Mouse (Mus musculus): Measurements from ENCODE around the gene Golph3. TPM values are rescaled to one million over a fixed set of nuclear protein-coding genes. Genes with fewer than 3 reads are reported as not detected.

Golph3 gene
- total RNA-seq, 2 experiments from 2014 or later: 77.0 to 80.0 TPM

DNA sequence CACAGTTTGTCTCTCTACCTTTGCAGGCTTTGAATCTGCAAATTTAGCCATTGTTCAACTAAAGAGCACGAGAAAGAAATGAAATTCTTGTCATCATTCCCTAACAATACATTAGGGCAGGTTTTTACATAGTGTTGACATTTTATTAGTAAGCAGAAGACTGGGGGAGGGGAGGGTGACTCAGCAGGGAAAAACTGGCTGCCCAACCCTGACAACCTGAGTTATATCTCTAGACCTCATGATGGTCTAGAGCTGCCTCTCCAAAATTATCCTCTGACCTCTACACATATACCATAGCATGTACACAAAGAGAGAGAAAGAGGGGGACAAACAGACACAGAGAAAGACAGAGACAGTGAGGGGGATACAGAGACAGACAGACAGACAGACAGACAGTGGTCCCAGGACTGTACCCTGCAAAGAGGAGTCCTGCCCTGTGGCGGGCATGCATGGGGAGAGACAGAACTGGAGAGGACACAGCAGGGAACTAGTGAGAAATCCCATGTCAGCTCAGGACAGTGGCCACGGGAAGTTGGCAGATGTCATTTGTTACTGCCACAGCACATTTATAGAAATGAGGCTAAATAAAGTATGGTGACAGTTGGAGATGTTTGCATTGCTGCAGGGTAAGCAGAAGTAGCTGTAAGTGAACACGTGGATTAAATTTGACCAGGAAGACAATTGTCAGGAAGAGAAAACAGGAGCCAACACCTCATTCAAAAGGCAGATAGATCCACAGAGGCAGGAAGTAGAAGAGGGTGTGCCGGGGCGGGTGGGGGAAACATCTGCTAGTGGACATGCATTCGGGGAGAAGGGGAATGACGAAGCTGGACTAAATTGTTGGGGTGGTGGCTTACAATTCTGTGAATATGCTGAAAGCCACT lies 14.8 kb upstream of the Golph3 start:
- no peak for TF ChIP-seq CTCF (IDR thresholded peaks at IDR 0.05)
- peak; percentile 44 for DNase-seq
- H3K27ac ChIP-seq: peak overlapping the region; percentile 72
- intact Hi-C loops (cut with DNase I): no loop called here
- peak overlapping the region; percentile 32 for H3K4me3 ChIP-seq

DNA sequence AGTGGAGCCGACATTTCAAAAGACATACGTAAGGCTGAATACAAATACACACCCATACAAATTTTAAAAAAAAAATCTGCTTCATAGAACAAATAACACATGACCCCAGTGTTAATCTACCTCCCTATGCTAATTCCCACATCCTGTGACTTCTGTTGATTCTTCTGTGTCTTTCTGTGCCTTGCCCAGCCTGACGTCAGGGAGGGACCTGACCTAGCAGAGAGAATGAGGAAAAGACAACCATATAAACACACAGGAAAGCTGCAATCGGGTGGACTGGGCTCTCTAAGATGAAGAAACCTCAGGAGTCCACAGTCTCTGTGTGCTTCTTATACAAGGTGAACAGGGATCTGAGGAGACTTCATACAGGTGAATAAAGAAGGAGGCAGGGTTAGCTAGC lies 14.1 kb upstream of the Golph3 start:
- intact Hi-C loops (cut with DNase I): no loop called here
- Histone ChIP-seq H3K27ac (peak overlapping the region; percentile 72), H3K4me3 (no peak overlapping the region)
- no peak for TF ChIP-seq CTCF (IDR thresholded peaks at IDR 0.05)
- no peak for DNase-seq

DNA sequence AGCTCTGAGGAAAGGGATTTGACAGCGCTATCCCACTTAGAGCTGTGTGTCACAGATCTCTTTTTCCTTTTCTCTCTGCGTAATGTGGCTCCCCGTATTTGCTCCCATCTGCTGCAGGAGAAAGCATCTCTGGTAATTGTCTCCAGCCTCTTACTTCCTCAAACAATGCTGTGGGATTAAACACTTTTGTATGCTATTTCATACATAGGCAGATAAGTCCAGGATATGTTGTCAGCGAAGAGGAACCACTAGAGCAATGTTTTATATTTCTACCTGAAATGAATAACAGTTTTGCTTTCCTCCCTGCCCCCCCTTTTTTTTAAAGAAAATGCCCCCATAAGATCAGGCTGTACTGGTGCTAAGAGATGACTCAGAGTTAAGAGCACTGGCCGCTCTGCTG lies 12.7 kb upstream of the Golph3 start:
- no peak for DNase-seq
- Histone ChIP-seq H3K4me3 (no peak overlapping the region), H3K27ac (no peak overlapping the region)
- intact Hi-C loops (cut with DNase I): no loop called here
- no peak for TF ChIP-seq CTCF (IDR thresholded peaks at IDR 0.05)

DNA sequence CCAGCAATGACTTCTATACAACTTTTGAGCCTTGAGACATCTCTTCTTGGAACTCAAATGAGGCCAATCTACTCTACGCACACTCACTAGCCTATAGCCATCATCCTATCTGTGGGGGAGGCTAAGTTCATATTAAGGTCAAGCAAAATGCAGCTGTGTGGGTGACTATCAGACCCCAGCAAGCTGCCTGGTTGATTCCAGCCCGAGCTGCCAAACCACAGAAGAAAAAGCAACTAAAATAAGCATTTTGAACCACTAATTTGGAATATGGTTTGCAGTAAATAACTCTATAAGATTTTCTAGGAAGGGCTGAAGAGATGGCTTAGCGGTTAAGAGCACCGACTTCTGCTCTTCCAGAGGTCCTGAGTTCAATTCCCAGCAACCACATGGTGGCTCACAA lies 10.6 kb upstream of the Golph3 start:
- Histone ChIP-seq H3K4me3 (no peak overlapping the region), H3K27ac (no peak overlapping the region)
- intact Hi-C loops (cut with DNase I): no loop called here
- no peak for DNase-seq
- TF ChIP-seq CTCF (IDR thresholded peaks at IDR 0.05): no peak

DNA sequence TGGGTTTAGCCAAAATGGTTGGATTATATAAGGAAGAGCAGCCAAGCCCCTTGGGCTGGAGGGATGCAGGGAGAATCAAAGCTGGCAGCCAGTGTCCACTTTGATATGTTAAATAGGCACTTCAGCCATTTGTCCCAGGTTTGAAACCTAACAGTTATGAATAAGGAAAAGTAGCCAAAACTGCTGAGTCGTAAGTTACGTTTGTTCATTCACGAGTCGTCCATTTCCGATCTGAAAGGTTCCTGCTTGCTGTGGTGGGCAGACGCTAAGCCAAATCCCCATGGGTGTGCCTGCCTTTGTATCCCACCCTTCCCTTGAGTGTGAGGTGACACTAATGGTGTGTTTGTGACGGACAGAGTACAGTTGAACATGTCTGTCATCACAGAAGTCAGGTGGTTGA lies 9.8 kb upstream of the Golph3 start:
- Histone ChIP-seq H3K27ac (no peak overlapping the region), H3K4me3 (no peak overlapping the region)
- no peak for TF ChIP-seq CTCF (IDR thresholded peaks at IDR 0.05)
- no peak for DNase-seq
- intact Hi-C loops (cut with DNase I): no loop called here

DNA sequence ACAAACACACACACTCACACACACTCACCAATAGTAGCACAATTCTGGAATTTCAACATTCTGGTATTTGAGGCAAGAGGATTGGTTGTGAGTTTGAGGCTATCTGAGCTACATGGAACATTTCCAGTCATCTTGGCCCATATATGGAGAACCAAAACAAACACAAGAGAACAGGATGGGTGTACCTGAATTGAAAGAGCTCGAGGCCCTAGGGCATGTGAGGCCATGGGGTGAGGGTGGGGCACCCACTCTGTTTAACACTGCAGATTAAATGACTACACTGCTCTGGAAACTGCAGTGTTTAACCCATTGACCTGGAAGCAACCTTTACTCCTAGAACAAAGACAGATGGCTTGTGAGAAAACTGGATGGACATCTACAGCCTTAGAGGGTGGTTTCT lies 8.0 kb upstream of the Golph3 start:
- TF ChIP-seq CTCF (IDR thresholded peaks at IDR 0.05): no peak
- DNase-seq: no peak

DNA sequence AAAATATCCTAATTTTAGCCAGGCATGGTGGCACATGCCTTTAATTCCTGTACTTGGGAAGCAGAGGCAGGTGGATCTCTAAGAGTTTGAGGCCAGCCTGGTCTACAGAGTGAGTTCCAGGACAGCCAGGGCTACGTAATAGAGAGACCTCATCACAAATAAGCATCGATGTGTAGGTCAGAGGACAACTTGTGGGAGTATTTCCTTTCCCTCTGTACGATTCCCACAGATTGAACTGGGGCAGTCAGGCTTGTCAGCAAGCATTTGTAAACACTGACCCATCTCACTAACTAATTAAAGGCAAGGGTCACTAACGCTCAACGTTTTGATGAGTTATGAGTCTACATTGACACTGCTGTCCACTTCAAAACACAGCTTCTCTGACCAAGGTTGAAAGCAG lies 6.7 kb upstream of the Golph3 start:
- no peak for DNase-seq
- Histone ChIP-seq H3K4me3 (no peak overlapping the region), H3K27ac (no peak overlapping the region)
- intact Hi-C loops (cut with DNase I): no loop called here
- TF ChIP-seq CTCF (IDR thresholded peaks at IDR 0.05): no peak

More for the DNA sequence above, 8.0 kb upstream of the Golph3 start:
- Histone ChIP-seq H3K4me3 (no peak overlapping the region), H3K27ac (no peak overlapping the region)
- intact Hi-C loops (cut with DNase I): no loop called here

DNA sequence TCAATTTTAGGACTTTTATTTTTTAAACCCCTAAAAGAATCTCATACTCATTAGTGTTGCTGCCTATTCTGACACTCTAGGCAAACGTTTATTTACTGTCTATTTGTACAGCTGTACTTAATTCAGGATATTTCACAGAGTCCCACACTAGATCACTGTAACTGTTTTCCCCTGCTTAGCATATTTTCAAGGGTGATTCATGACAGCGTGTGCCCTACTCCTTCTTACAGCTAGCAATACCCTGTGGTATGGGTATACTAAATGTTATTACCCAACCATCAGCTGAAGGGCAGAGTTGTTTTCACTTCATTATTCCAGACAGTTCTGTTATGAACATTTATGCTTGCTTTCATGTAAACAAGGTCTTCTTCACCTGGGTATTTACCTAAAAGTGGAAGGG lies 5.3 kb upstream of the Golph3 start:
- Histone ChIP-seq H3K4me3 (no peak overlapping the region), H3K27ac (no peak overlapping the region)
- no peak for TF ChIP-seq CTCF (IDR thresholded peaks at IDR 0.05)
- intact Hi-C loops (cut with DNase I): no loop called here
- no peak for DNase-seq

DNA sequence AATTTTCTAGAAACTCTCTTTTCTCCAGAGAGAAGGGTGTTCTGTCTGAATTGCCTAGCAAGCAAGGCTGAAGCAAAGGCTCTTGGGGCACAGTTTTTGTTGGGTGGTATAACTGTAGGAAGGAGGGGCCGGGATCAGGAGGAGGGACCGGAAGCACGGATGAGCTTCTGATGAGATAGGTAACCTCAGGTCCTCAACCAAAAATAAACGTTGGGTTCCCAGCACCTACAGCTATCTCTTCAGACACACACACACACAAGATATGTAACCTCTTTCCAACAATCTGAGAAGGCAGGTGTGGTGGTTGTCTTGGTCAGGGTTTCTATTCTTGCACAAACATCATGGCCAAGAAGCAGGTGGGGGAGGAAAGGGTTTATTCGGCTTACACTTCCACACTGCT lies 4.0 kb upstream of the Golph3 start:
- DNase-seq: no peak
- intact Hi-C loops (cut with DNase I): no loop called here
- no peak for TF ChIP-seq CTCF (IDR thresholded peaks at IDR 0.05)
- Histone ChIP-seq H3K27ac (no peak overlapping the region), H3K4me3 (no peak overlapping the region)

DNA sequence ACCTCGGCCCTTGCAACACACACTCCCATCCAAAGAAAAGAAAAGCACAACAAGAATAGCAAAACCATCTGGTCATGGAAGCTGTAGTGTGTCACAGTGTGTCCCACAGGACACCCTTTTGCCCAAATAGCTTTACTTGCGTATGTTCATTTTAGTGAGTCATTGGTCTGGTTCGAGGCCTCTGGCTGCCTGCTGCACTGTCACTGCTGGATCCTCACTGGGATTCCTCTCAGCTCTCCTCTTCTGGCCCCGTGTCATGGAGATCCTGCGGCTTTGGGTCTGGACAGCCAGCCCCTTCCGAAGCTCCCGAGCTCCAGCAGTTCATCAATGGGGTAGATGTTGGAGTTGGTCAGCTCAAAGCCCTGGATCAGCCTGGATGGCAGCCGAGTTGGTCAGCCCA lies 2.8 kb upstream of the Golph3 start:
- peak; percentile 22 for DNase-seq
- no peak for TF ChIP-seq CTCF (IDR thresholded peaks at IDR 0.05)
- intact Hi-C loops (cut with DNase I): no loop called here

DNA sequence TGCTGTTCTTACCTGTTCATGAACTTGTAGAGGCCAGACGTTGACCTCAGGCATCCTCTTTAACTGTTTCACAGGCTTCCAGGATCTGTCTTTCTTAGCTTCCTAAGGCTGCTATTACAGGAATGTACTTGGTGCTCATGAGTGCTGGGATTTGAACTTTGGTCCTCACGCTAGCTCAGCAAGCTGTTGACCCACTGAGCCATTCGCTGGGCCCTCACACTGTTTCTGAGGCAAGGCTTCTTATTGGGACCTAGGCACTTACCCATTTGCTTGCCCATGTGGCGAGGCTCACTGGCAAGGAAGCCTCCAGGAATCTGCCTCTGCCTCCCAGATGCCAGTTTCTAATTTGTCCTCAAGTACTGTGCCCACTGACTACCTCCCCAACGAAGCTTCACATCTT lies 1.4 kb upstream of the Golph3 start:
- no peak for DNase-seq
- intact Hi-C loops (cut with DNase I): loop anchor here (5.0 kb wide), 1 partner anchor 113 kb away; the partner anchor contains the start of gene Mtmr12
- H3K27ac ChIP-seq: peak overlapping the region; percentile 99
- TF ChIP-seq CTCF (IDR thresholded peaks at IDR 0.05): no peak
- peak overlapping the region; percentile 100 for H3K4me3 ChIP-seq

More for the DNA sequence above, 2.8 kb upstream of the Golph3 start:
- Histone ChIP-seq H3K4me3 (no peak overlapping the region), H3K27ac (no peak overlapping the region)

DNA sequence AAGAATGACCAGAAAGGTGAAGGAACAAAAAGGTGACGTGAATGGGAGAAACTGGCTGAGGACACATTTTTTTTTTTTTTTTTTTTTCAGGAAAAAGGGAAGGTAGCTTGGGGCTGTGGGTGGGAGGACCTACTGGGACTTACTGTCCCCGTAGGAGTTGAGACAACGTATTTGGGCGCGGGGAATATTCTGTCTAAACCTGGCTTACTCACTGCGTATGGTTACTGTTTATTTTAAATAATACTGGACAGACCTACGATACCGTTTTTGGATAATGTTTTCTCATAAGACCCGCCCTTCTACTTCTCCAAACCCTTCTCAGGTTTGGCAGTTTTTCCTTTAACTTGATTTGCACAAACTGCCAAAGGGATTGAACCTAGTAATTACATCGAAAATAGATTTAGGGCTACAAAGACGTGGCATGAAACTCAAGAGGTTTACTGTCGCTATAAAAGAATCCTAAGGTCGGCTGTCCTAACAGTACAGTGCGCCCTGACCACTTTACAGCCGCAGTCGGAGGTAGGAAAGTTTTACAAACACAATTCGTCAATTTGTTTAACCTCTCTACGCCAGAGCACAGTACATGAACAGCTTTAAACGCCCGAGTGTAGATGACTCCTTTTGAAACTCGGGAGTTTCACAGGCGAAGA lies 684 bp upstream of the Golph3 start:
- no peak for TF ChIP-seq CTCF (IDR thresholded peaks at IDR 0.05)
- Histone ChIP-seq H3K4me3 (peak overlapping the region; percentile 100), H3K27ac (peak overlapping the region; percentile 99)
- no peak for DNase-seq
- intact Hi-C loops (cut with DNase I): loop anchor here (5.0 kb wide), 1 partner anchor 113 kb away; the partner anchor contains the start of gene Mtmr12

All from gastrocnemius, adult 2 months (tissue).